Mouse (Mus musculus) small intestine, adult 2 months (tissue): ENCODE results near the gene Sesn3. TPM values are rescaled to one million over a fixed set of nuclear protein-coding genes. Genes with fewer than 3 reads are reported as not detected.

Experiments
- H3K27ac ChIP-seq: fragments of 200-500 bp; 2 replicates; pipeline ENCODE4 v1.5.1; 2012; ENCODE audit warnings: low read depth, low read length, control low read depth, inconsistent platforms; ENCODE audit not compliant: insufficient read depth
- H3K27me3 ChIP-seq: fragments of 200-500 bp; 2 replicates; pipeline ENCODE4 v1.6.1; 2012; ENCODE audit warnings: mild to moderate bottlenecking, moderate library complexity, low read length, inconsistent platforms; ENCODE audit not compliant: control insufficient read depth, insufficient read depth
- H3K36me3 ChIP-seq: fragments of 200-500 bp; 2 replicates; pipeline ENCODE4 v1.6.1; 2012; ENCODE audit warnings: mild to moderate bottlenecking, low read length, control low read depth, inconsistent platforms; ENCODE audit not compliant: control insufficient read depth, insufficient read depth
- H3K4me1 ChIP-seq: fragments of 200-500 bp; 2 replicates; pipeline ENCODE4 v1.6.1; 2012; ENCODE audit warnings: low read length, inconsistent platforms, mixed read lengths; ENCODE audit not compliant: control insufficient read depth, insufficient read depth, insufficient read length
- H3K4me3 ChIP-seq: fragments of 200-500 bp; 2 replicates; pipeline ENCODE4 v1.5.1; 2012; ENCODE audit warnings: low read depth, mild to moderate bottlenecking, control low read depth, inconsistent platforms, low read length, moderate library complexity
- CTCF ChIP-seq: fragments of 200-500 bp; IDR thresholded peaks from 2 replicates; pipeline ENCODE4 v1.5.1; 2012; ENCODE audit warnings: low read depth, mild to moderate bottlenecking, control low read depth, inconsistent platforms, low read length, moderate library complexity, mixed read lengths; ENCODE audit not compliant: insufficient replicate concordance, insufficient read length; ENCODE audit errors: extremely low read depth
- POLR2A ChIP-seq: fragments of 200-500 bp; IDR thresholded peaks from 2 replicates; pipeline ENCODE4 v1.6.1; 2012; ENCODE audit warnings: low read depth, mild to moderate bottlenecking, control low read depth, inconsistent platforms, low read length, moderate library complexity
- WGBS: fragments of 180-500 bp; shearing (Covaris S2); methylation state at CpG from one replicate; pipeline ENCODE4 v1.1.7; 2018; 5-methylcytosine and 5-hydroxymethylcytosine counted together
- polyA plus RNA-seq: library from polyadenylated mRNA; depleted of rRNA; stranded (reverse); fragments of >200 nt; gene quantifications from 2 replicates; pipeline ENCODE4 v1.2.3, GENCODE M21; 2012

Gene Sesn3
- polyA plus RNA-seq, 1 experiment, result 11.4 TPM

DNA sequence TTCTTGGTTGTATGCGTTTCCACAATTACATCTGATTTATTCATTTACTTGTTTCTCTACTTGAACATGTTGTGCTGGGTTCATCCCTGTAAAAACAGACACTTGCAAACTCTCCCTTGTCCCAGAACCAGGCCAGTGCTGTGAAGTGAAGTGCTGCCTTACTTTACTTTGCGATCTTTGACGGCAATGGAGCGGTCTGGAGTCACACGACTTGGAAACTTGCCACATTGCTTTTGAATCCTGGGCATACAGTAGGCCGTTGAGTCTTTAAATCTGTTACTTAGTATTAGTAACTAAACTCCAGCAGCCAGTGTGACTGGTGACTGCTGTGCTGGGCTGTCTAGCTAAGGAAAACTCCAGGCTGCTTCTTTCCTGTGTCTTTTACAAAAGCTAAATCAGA, 25.9 kb downstream of the Sesn3 start:
- H3K27me3 ChIP-seq, result no peaks in the 10 kb centered on the region
- no peaks in the 10 kb centered on the region for H3K4me1 ChIP-seq
- H3K4me3 ChIP-seq, result no peak overlapping the region
- H3K27ac ChIP-seq, result no peak overlapping the region
- no peaks in the 10 kb centered on the region for H3K36me3 ChIP-seq
- no peak for TF ChIP-seq POLR2A
- no peak for TF ChIP-seq CTCF
- 74% methylated on average over 6 of the region's 6 CpGs for WGBS

DNA sequence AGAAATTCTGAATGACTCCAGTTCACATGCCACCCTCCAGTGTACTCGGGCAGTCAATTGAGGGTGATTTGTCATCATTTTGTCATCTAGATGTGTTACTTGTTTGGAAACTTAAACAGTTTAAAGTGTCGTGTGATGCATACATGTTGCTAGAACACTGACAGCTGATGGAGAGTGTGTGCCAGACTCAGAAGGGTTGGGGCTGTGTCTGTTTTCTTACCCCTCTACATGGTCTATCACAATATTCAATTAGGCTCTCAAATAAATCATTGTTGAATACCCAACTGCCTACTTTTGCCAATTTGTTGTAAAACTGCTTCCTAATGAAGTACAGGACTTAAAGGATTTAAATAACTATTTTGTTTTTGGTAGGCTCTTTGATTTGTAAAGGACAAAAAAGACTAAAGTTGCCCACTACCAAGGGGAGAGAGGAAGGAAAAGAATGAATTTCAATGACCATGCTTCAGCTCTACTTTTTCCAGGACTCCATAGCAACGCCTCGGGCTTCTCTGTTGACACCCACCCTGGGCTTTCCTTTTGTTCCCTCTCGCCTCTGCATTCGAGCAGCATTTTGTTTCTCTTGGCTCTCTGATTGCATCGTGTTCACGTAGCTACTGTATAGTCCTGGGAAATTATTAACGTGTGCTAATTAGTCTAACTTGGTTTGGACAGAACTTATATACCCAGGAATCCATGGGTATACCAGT, 29.5 kb downstream of the Sesn3 start:
- Histone ChIP-seq H3K27me3 (no peaks in the 10 kb centered on the region), H3K36me3 (peaks cover 5% of the 10 kb centered on the region), H3K27ac (no peak overlapping the region), H3K4me1 (no peaks in the 10 kb centered on the region), H3K4me3 (no peak overlapping the region)
- WGBS, result 85% methylated on average over 9 of the region's 9 CpGs
- TF ChIP-seq POLR2A (no peak), CTCF (no peak)

- H3K36me3 ChIP-seq, result peaks cover 5% of the 10 kb centered on the region
- no peaks in the 10 kb centered on the region for H3K27me3 ChIP-seq
- no peak overlapping the region for H3K4me3 ChIP-seq
- TF ChIP-seq POLR2A, result no peak
- no peak for TF ChIP-seq CTCF
- 57% methylated on average over 3 of the region's 3 CpGs for WGBS
- no peaks in the 10 kb centered on the region for H3K4me1 ChIP-seq
- no peak overlapping the region for H3K27ac ChIP-seq
These were observed 32.5 kb downstream of the Sesn3 start for GRCm38 (mm10) chr9:14307341-14307740.

DNA sequence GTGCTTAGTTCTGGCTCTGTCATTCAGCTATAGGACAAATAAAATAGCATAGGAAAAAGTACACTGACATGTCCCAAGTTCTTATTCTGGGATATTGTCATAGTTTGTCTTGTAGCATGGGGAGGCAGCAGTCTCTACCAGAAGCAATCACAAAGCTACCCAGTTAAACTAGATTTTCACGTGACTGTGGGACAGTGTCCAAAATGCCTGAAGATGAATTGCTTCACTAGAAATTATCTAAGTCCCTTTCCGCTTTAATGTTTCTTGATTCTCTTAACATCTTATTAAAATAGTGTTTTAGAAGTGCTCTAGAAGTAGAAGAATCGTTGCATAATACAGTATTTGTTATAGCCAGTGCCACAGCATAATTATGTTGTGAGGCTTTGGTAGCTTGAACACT, 39.1 kb downstream of the Sesn3 start:
- Histone ChIP-seq H3K27me3 (no peaks in the 10 kb centered on the region), H3K4me3 (no peak overlapping the region), H3K36me3 (peaks cover 6% of the 10 kb centered on the region; the same call in 1 of the 2 replicates), H3K4me1 (no peaks in the 10 kb centered on the region), H3K27ac (no peak overlapping the region)
- no peak for TF ChIP-seq POLR2A
- TF ChIP-seq CTCF, result no peak
- 74% methylated on average over 3 of the region's 3 CpGs for WGBS

DNA sequence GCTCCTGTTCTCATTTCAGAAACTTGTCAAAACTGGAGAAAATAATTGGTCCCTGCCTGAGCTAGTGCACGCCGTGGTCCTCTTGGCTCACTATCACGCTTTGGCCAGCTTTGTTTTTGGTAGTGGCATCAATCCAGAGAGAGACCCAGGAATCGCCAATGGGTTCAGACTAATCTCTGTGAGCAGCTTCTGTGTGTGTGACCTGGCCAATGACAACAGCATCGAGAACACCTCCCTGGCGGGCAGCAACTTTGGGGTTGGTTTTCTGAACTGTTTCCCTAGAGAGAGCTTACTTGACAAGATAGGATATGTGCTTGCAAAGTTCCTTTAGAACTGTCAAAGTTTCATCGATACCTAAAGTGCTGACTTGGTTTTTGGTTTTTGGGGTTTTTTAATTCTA, 39.6 kb downstream of the Sesn3 start:
- WGBS, result 91% methylated on average over 7 of the region's 7 CpGs
- no peak for TF ChIP-seq POLR2A
- no peak for TF ChIP-seq CTCF
- H3K4me1 ChIP-seq, result no peaks in the 10 kb centered on the region
- peaks cover 6% of the 10 kb centered on the region; the same call in 1 of the 2 replicates for H3K36me3 ChIP-seq
- no peak overlapping the region for H3K4me3 ChIP-seq
- no peak overlapping the region for H3K27ac ChIP-seq
- H3K27me3 ChIP-seq, result no peaks in the 10 kb centered on the region

DNA sequence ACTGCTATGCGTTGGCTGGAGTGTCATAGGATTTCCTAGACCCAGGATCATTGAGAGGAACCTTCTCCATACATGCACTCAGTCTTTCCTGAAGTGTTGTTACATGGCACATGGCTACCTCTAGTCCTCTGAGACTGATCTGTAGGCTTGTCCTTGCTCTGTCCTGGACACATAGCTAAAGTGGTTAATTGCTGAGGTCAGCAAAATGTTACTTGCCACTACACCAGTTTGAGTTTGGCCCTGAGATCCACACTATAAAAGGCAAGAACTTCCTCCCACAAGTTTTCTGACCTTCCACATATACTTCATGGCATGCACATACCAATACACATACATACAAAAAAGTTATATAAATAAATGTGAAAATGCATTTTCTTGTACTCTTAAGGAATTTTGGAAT, 41.8 kb downstream of the Sesn3 start:
- no peak overlapping the region for H3K27ac ChIP-seq
- H3K36me3 ChIP-seq, result peaks cover 11% of the 10 kb centered on the region
- H3K4me1 ChIP-seq, result no peaks in the 10 kb centered on the region
- TF ChIP-seq POLR2A, result no peak
- TF ChIP-seq CTCF, result no peak
- 94% methylated on average over 1 of the region's 1 CpGs for WGBS
- no peaks in the 10 kb centered on the region for H3K27me3 ChIP-seq
- no peak overlapping the region for H3K4me3 ChIP-seq

DNA sequence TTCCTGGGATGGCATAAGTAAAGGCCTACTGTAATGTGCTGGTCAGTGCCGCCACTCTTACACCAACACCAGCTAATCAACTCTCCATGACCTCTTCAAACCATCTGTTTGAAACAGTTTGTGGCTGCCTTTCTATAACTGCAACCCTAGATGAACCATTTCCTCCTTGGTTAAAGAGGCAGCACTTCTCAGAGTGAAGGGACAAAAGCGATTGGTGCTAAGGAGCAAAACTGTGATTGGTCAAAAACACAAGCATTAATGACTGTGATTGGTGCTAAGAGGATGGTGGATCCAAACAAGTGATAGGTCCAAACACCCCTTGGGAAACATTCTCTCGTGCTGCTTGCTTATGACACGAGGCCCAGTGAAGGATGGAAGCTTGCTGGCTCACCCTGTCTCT, 61.0 kb downstream of the Sesn3 start:
- Histone ChIP-seq H3K36me3 (no peaks in the 10 kb centered on the region), H3K4me1 (no peaks in the 10 kb centered on the region), H3K4me3 (no peak overlapping the region), H3K27me3 (no peaks in the 10 kb centered on the region), H3K27ac (no peak overlapping the region)
- WGBS, result 69% methylated on average over 4 of the region's 4 CpGs
- TF ChIP-seq CTCF, result no peak
